ENCODE assay signal across 8 mouse cellular contexts in genomic region chr1:119503808-119504207, GRCm38 (mm10). TPM values are rescaled to one million over a fixed set of nuclear protein-coding genes. Genes with fewer than 3 reads are reported as not detected.
DNase-seq lines count a peak whose midpoint lies in the region; ATAC-seq lines count a peak whose summit lies in the region.

No protein-coding gene starts in this region.

- no peak for ATAC-seq in heart, embryonic 14.5 days (ENCODE audit: insufficient number of reproducible peaks, insufficient read depth, low FRiP score, low read depth)
- no peak for ATAC-seq in hindbrain, embryonic 12.5 days (ENCODE audit: low FRiP score)
- no peak for ATAC-seq in midbrain, embryonic 13.5 days
- no peak for ATAC-seq in cerebellum, adult (ENCODE audit: insufficient number of reproducible peaks, low FRiP score, low TSS enrichment)

- H3K4me1 ChIP-seq in heart, embryonic 14.5 days (ENCODE audit: control insufficient read depth in 2 of 2, insufficient read depth in 2 of 2, low read length in 2 of 2), result peaks cover 28 to 45% of the 10 kb centered on the region in 2 experiments
- peaks cover 14% of the 10 kb centered on the region for H3K4me1 ChIP-seq in hindbrain, embryonic 12.5 days
- peaks cover 25% of the 10 kb centered on the region for H3K4me1 ChIP-seq in midbrain, embryonic 13.5 days (replicated peaks)

- H3K4me2 ChIP-seq in heart, embryonic 14.5 days (ENCODE audit: low read length), result peak overlapping the region; percentile 67
- peak overlapping the region; percentile 74 for H3K4me2 ChIP-seq in hindbrain, embryonic 12.5 days (replicated peaks)
- H3K4me2 ChIP-seq in midbrain, embryonic 13.5 days (replicated peaks), result peak overlapping the region; percentile 83

- H3K9me3 ChIP-seq in heart, embryonic 14.5 days (ENCODE audit: control insufficient read depth, low read length), result no peaks in the 10 kb centered on the region
- H3K9me3 ChIP-seq in hindbrain, embryonic 12.5 days (replicated peaks), result no peaks in the 10 kb centered on the region
- H3K9me3 ChIP-seq in midbrain, embryonic 13.5 days, result no peaks in the 10 kb centered on the region

- 0% methylated on average over 5 of the region's 5 CpGs for WGBS in heart, embryonic 14.5 days
- 26% methylated on average over 5 of the region's 5 CpGs for WGBS in hindbrain, embryonic 12.5 days
- 27% methylated on average over 5 of the region's 5 CpGs for WGBS in midbrain, embryonic 13.5 days

- peak overlapping the region; percentile 89 for H3K9ac ChIP-seq in heart, embryonic 14.5 days (ENCODE audit: low read length)
- H3K9ac ChIP-seq in hindbrain, embryonic 12.5 days, result peak overlapping the region; percentile 82; the same call in 1 of the 2 replicates
- H3K9ac ChIP-seq in midbrain, embryonic 13.5 days (replicated peaks), result peak overlapping the region; percentile 82

- peak overlapping the region; percentile 86 to 88 for H3K27ac ChIP-seq in heart, embryonic 14.5 days (replicated peaks in 1 of 2; ENCODE audit: control insufficient read depth in 1 of 2, insufficient read depth in 1 of 2, low read depth in 2 of 2, low read length in 2 of 2)
- H3K27ac ChIP-seq in hindbrain, embryonic 12.5 days, result no peak overlapping the region
- H3K27ac ChIP-seq in midbrain, embryonic 13.5 days, result no peak overlapping the region

- no peaks in the 10 kb centered on the region for H3K27me3 ChIP-seq in heart, embryonic 14.5 days (ENCODE audit: control insufficient read depth, insufficient read depth, low read length)
- peaks cover 14% of the 10 kb centered on the region for H3K27me3 ChIP-seq in hindbrain, embryonic 12.5 days
- H3K27me3 ChIP-seq in midbrain, embryonic 13.5 days, result peaks cover 18% of the 10 kb centered on the region

- H3K4me3 ChIP-seq in heart, embryonic 14.5 days (ENCODE audit: control insufficient read depth in 1 of 2, insufficient read depth in 1 of 2, low read depth in 1 of 2, low read length in 2 of 2), result peak overlapping the region; percentile 70 to 81
- peak overlapping the region; percentile 67 for H3K4me3 ChIP-seq in hindbrain, embryonic 12.5 days
- H3K4me3 ChIP-seq in midbrain, embryonic 13.5 days (replicated peaks), result peak overlapping the region; percentile 74

- H3K36me3 ChIP-seq in heart, embryonic 14.5 days (ENCODE audit: control insufficient read depth, insufficient read depth, low read length), result peaks cover 18% of the 10 kb centered on the region; the same call in 1 of the 2 replicates
- H3K36me3 ChIP-seq in hindbrain, embryonic 12.5 days, result peaks cover 3% of the 10 kb centered on the region; the same call in 1 of the 2 replicates
- no peaks in the 10 kb centered on the region for H3K36me3 ChIP-seq in midbrain, embryonic 13.5 days

- intact Hi-C loops in heart, postnatal 10 days (cut with DNase I), result no loop called here

- no peak for DNase-seq in heart, postnatal 10 days
- DNase-seq in MN1 (ENCODE audit: low spot score), result peak; percentile 15
- DNase-seq in right cerebral cortex, adult 18-20 months, result no peak
- no peak for DNase-seq in cerebellum, postnatal 4 days (ENCODE audit: low spot score in 2 of 2)

RNA-seq across cellular contexts. Expression of gene Ralb, which starts 0.8 kb away (rescaled TPM):
- 116 and 127 TPM in 2 replicates for polyA plus RNA-seq in heart, embryonic 14.5 days (2014; fragmentation: Nextera tagmentation; extraction: Ambion mirVana)
- 10 to 100 TPM; 48.8 to 56.6 TPM for total RNA-seq in heart, postnatal 10 days (2021)
- polyA plus RNA-seq in hindbrain, embryonic 12.5 days (2016; fragmentation: Nextera tagmentation; extraction: Ambion mirVana), result 97.7 and 99.9 TPM in 2 replicates
- polyA plus RNA-seq in midbrain, embryonic 13.5 days (2015; fragmentation: Nextera tagmentation; extraction: Ambion mirVana), result 56.3 and 58.7 TPM in 2 replicates

RNA-seq across cellular contexts. Expression of gene Tmem185b, which starts 22.2 kb away (rescaled TPM):
- polyA plus RNA-seq in heart, embryonic 14.5 days (2014; fragmentation: Nextera tagmentation; extraction: Ambion mirVana), result 25.6 and 25.7 TPM in 2 replicates
- total RNA-seq in heart, postnatal 10 days (2021), result 10 to 100 TPM; 16.3 to 19.8 TPM
- 19.9 and 21.9 TPM in 2 replicates for polyA plus RNA-seq in hindbrain, embryonic 12.5 days (2016; fragmentation: Nextera tagmentation; extraction: Ambion mirVana)
- polyA plus RNA-seq in midbrain, embryonic 13.5 days (2015; fragmentation: Nextera tagmentation; extraction: Ambion mirVana), result 18.6 and 23.0 TPM in 2 replicates

Comparison
In these comparisons a context has a peak if more than half of its experiments do, and no peak if none do; other contexts are left out.
1. H3K27ac ChIP-seq: peak in heart, embryonic 14.5 days (2 of 2); none in hindbrain, embryonic 12.5 days (single experiment) and midbrain, embryonic 13.5 days (single experiment).
2. Peak in every context shown above with its lines, with median percentiles within 50 percentile points of each other: H3K4me2 ChIP-seq, H3K4me3 ChIP-seq and H3K9ac ChIP-seq.